Mouse (Mus musculus) gastrocnemius, adult 8-10 months (tissue): ENCODE data around the gene Lrrc51. TPM values are rescaled to one million over a fixed set of nuclear protein-coding genes. Genes with fewer than 3 reads are reported as not detected.
"Not testable (repeated sequence)": the region's sequence is repeated elsewhere in the genome, so short reads cannot be mapped to it uniquely, and the experiment has no call there.

Experiments used
- DNase-seq, 2 experiments: peaks; one replicate each; pipeline ENCODE4 v3.0.0; 2022; ENCODE audit warnings: low spot score in 2 of 2
- total RNA-seq, 4 experiments: library from RNA; stranded (reverse); gene quantifications; 2 replicates each; pipeline ENCODE4 v1.2.4; 2022

Gene Lrrc51
- 1 to 10 TPM; 3.0 to 4.3 (median 3.8) TPM for total RNA-seq

DNA sequence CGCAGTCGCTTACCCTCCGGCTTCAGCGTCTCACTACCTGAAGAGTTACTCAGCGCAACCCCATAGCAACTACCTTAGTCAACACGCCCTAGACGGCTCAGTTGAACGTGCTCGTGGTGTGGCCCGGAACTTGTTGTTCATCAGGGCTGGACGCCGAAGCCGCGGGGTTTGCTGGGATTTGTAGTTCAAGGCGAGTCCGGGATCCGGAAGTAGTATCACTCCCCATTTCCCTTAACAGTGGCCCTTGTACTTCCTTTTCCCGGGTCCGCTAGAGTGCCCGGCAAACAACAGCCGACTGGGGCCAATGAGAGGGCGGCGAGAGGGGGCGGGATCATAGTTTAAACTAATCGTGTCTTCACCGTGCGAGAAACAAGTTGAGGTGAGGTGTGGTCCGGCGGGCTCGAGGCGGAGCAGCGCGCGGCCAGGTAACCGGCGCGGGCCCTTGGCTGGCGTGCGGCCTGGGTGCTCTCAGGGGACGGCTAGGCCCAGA is at the start of gene Lrrc51, which contains the start of gene Numa1:
Lrrc51 (minus strand) TSS at position 145 of the 490 bp plus-strand sequence.
Numa1 (plus strand) TSS at position 361 of the 490 bp plus-strand sequence.
- peak; percentile 92 to 94 for DNase-seq

DNA sequence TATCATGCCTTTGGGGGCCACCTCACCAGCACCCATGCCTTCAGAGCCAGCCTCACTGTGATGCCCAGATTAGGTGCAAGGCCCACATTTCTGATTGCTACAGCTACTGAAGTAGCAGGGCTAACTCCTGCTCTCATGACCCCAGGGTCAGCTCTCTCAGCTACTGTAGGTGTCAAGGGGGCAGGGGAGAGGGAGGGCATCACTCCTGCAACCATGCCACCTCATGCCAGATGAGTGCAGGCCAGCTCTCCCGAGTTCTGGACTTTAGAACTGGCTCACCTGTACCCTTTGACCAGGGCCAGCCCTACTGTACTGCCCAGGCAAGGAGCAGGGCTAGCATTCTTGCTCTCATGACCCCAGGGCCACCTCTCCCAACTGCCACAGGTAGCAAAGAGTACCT is 49.0 kb upstream of the Lrrc51 start:
- no peak for DNase-seq

DNA sequence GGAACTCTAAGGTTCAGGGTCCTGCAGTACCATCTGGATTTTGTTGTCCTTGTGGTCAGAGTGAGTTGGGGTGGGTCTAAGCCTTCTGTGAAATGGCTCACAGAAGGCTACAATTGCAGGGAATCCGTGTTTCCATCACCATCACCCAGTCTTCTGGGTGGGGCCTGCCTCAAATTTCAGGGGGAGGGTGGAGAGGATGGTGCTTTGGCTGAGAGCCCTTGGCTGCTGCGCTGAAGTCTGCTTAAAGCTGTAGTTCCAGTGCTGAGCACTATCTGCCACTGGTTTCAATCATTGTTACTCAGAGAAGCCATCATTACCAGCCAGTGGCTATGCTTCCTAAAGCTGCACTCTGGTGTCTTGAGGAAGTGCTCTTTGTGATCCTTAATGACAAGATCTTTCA is 40.8 kb upstream of the Lrrc51 start:
- peak; percentile 28 to 62 for DNase-seq

- no peak for DNase-seq
Measured at GRCm38 (mm10) chr7:101973730-101974129, 40.0 kb upstream of the Lrrc51 start.

- no peak for DNase-seq
Measured at GRCm38 (mm10) chr7:101971721-101972120, 38.0 kb upstream of the Lrrc51 start.

DNA sequence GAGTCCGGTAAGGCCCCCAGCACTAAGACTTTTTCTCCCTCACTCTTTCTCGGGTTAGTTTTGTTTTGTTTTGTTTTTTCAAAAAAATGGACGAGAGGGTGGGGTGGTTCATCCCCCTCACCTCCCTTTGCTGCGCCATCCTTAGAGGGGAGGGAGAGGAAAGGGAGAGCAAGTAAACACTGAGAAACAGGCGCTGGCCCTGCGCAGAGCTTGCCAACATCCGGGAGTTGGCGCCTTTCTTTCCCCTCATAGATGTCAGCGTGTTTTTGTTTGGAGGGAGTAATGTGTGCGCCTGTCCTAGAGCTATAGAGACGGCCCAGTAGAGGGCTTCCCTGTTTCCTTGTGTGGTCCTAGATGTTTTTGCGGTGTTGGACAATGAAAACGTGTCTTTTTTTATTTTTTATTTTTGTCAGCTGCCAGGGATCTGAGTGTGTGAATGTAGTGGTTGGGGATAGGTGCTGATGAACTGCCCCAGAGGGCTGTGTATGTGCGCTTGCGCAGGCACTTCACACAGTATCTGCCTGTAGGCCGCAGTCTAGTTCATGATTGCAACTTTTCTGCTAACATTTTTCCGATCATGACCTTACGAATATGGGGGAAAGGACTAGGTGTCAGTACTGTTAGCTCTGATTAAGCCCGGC is 37.2 kb upstream of the Lrrc51 start:
- peak; percentile 54 to 68 for DNase-seq

GRCm38 (mm10) chr7:101970429-101970775 is 36.7 kb upstream of the Lrrc51 start:
- peak; percentile 88 to 91 for DNase-seq

- peak; percentile 77 to 79 for DNase-seq
Measured at GRCm38 (mm10) chr7:101969694-101970428, 36.2 kb upstream of the Lrrc51 start.

GRCm38 (mm10) chr7:101968751-101969150 is 35.1 kb upstream of the Lrrc51 start:
- no peak for DNase-seq

GRCm38 (mm10) chr7:101967256-101967655 is 33.6 kb upstream of the Lrrc51 start:
- no peak for DNase-seq

DNA sequence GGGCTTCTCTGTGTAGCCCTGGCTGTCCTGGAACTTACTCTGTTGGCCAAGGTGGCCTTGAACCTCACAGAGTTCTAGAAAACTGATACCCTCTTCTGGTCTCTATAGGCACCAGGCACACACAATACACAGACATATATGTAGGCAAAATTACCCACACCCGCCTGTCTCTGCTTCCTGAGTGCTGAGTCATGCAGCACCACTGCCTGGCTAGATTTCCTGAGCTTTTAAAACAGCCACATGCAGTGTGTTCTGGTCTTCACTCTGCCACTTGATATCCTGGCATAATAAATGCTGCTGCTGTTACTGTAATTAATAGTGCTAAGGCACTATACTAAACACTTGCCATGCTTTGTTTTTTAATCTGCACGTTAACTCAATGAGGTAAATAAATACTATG is 31.9 kb upstream of the Lrrc51 start:
- DNase-seq: no peak

GRCm38 (mm10) chr7:101964551-101964950 is 30.9 kb upstream of the Lrrc51 start:
- no peak for DNase-seq

DNA sequence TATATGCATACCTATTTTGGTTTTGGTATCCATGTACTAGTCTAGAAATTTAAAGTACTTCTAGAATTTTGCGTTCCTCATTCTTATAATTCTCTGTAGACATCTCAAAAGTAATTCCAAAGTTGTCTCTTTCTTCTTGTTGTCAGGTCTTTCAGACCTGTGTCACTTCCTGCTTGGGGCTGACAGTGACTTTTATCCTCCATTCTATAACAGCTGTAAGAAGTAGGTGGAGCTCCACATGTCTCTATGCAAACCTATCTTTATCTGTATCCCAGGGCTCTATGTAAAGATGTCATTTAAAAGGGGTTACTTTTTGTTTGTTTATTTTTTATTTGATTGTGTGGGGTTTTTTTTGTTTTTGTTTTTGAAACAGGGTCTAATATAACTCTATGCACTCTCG is 29.9 kb upstream of the Lrrc51 start:
- DNase-seq: no peak

DNA sequence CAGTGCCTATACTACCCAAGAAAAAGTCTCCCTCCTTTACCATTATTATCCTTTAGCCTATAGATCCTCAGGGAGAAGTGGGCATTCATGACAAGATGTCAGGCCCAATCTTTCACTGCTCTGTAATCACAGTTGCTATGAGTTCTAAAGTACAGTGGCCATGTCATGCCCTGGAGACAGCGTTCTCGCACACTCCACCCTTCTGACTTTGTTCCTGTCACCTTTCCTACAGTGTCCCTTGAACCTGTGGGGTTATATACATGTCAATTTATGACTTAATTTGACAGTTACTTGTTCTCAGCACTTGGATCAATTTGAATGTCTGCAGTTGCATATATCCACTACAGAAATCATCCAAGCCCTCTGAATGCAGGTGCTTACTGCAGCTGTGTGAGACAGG is 29.1 kb upstream of the Lrrc51 start:
- DNase-seq: no peak

DNA sequence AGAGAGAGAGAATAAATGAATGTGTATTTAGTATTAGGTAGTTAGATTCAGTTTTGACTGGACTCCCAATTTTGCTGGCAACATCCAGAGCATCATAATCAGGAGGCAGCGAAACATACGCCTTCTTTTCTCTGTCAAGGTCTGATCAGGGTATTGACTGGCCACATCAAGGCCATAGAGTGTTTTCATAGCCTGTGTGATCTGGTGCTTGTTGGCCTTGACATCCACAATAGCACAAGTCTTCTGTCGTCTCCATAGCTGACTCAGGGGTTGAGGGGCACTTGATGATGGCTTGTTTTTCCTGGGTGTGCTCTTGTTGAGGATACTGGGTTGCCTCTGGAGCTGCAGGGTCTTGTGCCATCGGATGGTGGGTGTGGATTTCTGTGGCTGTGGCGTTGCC is 23.2 kb upstream of the Lrrc51 start:
- DNase-seq: no peak

DNA sequence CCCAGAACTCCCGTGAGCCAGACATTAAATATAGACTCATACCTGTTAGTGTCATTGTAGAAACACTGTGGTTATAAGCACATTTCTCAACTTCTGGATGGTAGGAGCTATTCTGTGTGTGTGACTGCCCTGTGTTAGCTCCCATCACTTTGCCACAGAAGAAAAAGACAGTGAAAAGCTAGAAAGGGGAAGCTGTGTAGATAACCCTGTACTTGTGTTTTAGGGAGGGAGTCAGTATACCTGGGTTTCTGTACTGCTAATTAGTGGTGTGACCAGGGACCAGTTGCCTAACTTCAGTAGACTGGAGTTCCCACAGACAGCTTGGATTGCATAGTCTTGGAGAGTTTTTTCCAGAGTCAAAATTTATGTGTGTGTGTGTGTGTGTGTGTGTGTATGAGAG is 22.8 kb upstream of the Lrrc51 start:
- no peak for DNase-seq

GRCm38 (mm10) chr7:101955862-101956261 is 22.2 kb upstream of the Lrrc51 start:
- DNase-seq: no peak

GRCm38 (mm10) chr7:101955276-101955675 is 21.6 kb upstream of the Lrrc51 start:
- DNase-seq: no peak

GRCm38 (mm10) chr7:101954163-101954562 is 20.5 kb upstream of the Lrrc51 start:
- no peak for DNase-seq

DNA sequence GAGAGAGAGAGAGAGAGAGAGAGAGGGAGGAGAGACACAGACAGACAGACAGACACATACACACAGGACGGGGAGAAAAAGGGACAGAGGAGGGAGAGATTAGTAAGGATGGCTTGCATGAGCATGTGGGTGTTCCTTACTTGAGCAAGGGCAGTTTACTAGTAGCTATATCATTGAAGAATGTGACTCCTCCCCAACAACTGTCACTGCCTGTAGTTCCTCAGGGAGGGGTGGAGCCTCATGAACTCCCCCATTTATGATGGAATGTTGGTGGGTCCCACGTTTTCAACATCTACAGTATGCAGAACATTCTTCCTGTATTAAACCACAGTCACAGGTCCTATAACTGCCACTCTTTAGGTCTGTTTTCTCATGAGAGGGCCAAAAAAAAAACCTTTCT is 18.4 kb upstream of the Lrrc51 start:
- DNase-seq: no peak

- no peak for DNase-seq
Measured at GRCm38 (mm10) chr7:101951648-101952047, 18.0 kb upstream of the Lrrc51 start.

DNA sequence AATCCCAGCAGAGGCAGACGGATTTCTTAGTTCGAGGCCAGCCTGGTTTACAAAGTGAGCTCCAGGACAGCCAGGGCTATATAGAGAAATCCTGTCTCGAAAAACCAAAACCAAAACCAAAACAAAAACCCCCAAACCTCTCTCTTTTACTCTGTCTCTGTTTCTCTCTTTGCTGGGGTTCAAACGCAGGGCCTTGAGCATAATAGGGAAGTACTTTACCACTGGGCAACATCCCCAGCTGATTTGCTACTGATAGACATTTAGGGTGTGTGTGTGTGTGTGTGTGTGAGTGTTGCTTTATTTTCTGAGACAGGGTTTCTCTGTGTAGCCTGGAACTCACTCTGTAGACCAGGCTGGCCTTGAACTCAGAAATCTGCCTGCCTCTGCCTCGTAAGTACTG is 15.3 kb upstream of the Lrrc51 start:
- DNase-seq: not testable (repeated sequence)

DNA sequence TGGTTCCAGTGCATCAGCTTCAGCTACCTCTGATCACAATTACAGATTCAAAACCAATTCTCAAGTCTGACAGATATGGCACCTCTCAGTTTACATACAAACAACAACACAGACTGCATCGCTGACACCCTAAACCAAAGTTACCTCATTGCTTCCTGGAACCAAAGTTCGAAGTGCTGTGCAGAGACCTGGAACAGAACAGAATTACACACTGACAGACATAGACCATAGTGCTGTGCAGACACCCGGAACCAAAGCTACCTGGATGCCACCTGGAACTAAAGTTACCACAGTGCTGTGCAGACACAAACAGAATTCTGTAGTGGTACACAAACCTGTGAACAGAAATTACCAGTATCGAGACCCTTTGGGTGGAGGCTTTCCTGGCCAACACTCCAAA is 6.1 kb upstream of the Lrrc51 start:
- DNase-seq: no peak
